Mouse (Mus musculus) mouse trophoblast stem cell (cell line): ENCODE data around the gene Cnih3.

Experiments used
- in situ Hi-C, 2 experiments: fragments of 300-500 bp; cut with MseI, MboI; formaldehyde crosslinking; loops; 2 replicates in 1 of 2; 3 replicates in 1 of 2; pipeline ENCODE4 v1.15.1; 2025

Cnih3 gene

DNA sequence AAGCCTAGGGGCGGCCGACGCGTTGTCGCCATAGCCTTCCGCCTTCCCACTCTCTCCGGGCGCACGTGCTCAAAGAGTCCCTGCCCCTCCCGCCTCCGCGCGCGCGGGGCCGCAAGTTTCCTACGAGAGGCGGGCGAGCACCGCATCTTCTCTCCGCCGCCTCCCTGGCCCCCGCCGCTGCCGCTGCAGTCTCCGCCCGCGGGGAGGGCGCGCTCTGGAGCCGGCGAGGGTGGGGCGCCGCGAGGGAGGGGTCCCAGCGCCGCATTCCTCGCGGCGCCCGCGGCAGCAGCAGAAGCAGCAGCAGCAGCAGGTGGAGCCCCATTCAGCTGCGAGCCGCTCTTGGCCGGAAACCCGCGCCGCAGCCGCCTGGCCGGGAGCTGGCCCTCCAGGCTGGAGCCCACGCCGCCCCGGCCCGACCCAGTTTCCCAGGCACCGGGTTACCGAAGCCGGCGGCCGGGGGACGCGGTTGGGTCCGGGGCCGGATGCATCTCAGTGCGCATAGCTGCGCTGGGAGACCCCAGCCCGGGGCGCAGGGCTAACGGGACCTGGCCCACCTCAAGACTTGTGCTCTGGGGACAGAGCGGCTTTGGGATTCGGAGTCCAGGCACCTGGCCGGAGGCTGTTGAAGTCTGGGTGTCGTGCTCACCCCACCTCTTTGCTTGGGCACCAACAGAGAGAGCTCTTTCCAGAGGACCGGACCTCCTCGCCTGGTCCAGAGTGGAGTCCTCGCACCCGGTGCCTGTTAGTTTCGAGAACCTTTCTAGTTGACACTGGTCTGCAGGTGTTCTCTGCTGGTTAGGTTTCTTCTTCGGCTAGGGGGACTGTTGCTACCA is at the start of gene Cnih3:
Gene Cnih3 (plus strand): TSS at position 262 of the 833 bp plus-strand sequence.
- in situ Hi-C loops: no loop called here

DNA sequence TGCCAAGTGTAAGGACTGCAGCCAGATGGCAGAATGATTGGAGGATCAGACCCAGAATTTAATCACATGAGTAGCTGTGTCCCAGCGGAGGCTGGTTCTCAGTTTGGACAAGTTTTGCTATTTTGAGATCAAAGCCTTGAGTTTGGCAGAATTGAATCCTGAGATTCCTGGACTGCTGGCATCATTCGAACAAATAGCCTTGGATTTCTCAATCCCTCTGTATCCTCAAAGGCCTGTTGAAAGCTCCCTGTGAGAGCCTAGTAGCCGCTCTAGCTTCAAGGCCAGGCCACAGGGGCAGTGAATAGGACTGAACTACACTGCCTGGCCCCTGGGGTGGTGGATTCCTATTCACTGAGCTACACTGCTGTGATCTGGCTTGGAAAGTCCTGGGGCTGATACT is 44.4 kb upstream of the Cnih3 start:
- in situ Hi-C loops: no loop called here

DNA sequence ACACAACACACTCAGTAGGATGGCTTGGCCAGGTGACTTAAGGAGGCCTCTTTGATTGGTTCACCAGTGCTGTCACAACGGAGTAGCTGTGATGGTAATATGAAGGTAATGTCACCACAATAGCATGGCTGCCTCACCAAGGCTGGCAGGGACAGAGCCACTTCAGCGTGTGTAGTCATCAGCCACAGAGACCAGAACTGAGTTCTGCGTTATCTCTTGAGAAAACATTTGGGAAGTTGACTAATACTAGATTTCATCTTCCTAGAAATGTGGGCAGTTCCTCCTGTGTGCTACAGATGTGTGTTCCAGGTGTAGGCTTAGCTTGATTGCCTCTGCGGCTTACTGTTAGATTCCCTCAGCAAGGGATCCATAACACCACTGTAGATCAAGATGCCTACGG is 41.7 kb upstream of the Cnih3 start:
- in situ Hi-C loops: no loop called here

DNA sequence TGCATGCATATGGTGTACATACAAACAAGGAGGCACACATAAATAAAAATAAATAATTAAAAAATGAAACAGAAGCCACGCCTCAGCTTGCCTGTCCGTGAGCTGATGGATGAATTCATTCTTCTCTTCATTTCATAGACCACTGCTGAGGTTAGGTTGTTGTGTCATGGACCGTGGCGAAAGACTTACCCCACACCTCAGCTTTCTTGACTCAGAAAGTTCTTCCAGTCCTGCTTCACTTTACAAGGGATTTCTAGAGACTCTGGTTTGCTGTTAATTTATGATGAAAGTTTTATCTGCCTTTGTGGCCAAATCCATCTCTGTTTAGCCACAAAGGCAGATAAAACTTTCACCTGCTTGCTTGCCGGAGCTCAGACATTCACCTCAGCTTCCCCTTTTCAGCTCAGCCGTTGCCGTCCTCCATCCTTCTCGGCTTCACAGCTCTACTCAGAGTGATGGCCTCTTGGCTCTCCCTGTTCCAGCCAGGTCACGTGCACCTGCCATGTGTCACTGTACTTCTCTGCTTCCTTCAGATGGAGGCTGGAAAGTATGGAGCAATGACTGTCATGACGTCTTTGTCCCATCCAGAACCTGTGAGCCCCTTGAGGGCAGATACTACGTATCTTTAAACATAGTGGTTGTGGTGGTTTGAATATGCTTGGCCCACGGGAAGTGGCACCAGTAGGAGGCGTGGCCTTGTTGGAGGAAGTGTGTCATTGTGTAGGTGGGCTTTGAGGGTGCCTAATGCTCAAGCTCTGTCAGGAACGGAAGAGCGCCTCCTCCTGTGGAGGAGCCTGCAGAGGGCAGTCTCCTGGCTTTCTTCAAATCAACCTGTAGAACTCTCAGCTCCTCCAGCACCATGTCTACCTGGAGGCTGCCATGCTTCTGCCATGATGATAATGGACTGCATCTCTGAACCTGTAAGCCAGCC is 40.0 kb upstream of the Cnih3 start:
- in situ Hi-C loops: no loop called here

DNA sequence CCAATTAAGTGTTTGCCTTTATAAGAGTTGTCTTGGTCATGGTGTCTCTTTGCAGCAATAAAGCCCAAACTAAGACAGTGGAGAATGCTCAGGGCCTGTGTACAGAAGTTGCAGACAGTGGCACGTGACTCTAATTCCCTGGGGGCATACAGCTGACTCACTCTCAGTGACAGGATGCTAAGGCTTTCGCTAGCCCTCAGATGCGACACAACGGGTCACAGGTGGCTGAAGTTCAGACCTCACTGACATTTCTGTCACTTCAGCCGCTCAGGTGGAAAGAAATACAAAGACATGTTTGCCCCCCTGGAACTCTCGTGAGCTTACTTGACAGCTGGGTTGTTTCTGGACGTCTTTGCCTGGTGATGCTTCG is 39.4 kb upstream of the Cnih3 start:
- in situ Hi-C loops: no loop called here

DNA sequence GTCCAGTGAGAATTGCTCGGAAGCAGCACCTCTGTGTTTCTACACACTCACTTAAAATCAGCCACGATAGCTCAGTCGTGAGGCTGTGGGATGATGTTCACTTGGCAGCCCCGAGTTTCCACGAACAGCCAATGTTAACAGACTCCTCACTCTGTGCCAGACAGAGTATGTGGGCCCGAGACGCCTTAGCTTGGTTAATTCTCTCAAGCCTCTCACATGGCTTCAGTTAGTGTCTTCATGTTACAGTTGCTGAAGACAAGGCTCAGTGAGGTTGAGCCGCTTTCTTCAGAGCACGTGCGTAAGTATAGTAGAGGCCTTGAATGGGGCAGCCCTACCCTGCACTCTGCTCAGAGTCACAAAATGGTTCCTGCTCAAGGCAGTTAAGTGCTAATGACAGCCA is 38.1 kb upstream of the Cnih3 start:
- in situ Hi-C loops: no loop called here

DNA sequence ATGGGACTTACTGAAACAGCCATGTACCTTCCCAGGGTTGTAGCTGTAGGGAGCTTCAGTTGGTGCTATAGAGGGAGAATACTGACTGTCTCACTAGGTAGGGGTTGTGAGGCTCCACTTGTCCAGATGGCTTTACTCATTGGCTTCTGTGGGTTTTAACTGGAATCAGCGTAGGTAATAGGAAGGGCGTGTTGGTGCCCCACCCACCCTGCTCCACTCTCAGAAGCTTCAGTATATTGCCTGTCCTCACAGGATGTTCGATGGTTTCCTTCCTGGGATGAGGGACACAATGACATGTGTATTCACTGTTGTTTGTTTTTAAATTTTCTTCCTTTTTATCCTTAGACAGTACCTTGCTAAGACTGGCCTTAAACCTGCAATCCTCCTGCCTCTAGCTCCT is 37.1 kb upstream of the Cnih3 start:
- in situ Hi-C loops: no loop called here

DNA sequence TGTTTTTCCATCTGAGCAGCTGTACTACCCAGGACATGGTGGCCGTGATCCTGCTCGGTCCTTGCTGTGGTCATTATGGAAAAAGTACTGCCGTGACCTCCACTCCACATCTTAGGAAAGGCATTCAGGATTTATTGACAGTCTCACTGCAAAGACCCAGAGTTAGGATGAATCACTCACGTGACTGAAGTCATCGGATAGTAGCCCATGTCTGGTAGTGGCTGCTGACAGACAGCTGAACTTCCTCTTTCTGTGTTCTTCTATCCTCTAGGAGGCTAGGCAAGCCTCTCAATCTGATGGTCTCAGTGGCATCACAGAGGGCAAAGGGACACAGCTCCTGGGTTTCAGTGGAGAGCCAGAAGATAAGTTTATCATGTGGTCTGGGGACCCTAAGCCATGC is 35.9 kb upstream of the Cnih3 start:
- in situ Hi-C loops: no loop called here

DNA sequence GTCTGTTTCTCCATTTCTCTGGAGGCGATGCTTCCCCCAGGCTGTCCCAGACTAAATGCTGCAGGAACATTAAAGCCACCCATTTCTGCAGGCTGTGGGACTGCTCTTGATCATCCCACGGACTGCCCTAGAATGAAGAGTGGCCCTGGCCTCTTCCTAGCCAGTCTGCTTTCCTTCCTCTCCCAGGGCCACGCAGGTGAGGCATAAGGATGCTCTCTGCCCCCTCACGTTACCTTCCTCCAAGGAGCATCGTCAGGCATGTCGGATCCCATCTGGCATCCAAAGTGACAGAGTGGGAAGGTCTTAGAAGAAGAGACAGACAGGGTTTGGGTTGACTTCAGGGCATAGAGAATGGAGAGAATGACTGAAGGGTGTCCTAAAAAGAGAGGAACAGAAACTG is 33.0 kb upstream of the Cnih3 start:
- in situ Hi-C loops: no loop called here

DNA sequence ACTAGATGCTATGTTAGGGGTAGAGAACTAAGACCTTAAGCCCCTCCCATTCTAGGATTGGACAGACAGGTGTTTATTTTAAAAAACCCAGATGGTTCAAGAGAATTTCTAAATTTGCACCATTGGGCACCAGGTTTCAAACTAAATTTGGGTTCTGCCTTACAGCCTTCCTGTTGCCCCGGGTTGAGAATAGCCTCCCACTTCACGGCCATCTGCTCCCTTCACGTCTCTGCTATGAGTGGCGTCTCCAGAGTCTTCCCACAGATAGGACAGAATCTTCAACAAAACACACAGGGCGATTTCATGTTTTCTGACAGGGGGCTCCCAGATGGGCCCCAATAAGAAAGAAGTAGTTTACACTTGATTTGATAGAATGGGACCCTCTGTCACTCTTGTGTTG is 31.3 kb upstream of the Cnih3 start:
- in situ Hi-C loops: no loop called here

DNA sequence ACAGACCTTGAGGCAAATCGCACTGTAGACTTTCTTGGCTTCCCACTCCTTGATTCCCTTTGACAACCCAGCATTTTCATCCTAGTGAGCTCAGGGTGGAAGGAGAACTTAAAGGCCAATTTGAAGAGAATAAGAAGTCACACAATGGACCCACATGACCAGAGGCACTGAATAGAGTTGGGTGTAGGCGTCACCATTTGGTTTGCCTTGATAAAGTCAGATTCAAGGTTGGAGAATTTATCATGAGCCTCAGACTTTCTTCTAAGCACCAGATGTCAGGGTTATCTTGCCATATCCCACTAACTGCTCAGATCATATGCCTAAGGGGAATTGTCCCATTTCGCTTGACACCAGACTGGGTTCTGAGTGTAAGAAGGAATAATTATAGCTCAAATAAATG is 29.3 kb upstream of the Cnih3 start:
- in situ Hi-C loops: no loop called here

DNA sequence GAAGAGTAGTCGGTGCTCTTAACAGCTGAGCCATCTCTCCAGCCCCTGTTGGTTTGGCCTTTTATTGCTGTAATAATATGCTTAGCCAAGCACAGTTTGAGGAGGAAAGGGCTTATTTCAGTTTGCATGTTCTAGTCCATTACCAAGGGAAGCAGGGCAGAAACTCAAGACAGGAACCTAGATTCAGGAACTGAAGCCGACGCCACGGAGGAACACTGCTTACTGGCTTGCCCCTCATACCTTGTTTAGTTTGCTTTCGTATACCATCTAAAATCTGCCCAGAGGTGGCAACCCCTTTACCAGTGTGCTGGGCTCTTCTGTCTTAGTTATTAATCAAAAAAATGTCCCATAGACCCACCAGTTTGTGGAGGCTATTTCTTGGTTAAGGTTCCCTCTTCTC is 25.3 kb upstream of the Cnih3 start:
- in situ Hi-C loops: no loop called here

DNA sequence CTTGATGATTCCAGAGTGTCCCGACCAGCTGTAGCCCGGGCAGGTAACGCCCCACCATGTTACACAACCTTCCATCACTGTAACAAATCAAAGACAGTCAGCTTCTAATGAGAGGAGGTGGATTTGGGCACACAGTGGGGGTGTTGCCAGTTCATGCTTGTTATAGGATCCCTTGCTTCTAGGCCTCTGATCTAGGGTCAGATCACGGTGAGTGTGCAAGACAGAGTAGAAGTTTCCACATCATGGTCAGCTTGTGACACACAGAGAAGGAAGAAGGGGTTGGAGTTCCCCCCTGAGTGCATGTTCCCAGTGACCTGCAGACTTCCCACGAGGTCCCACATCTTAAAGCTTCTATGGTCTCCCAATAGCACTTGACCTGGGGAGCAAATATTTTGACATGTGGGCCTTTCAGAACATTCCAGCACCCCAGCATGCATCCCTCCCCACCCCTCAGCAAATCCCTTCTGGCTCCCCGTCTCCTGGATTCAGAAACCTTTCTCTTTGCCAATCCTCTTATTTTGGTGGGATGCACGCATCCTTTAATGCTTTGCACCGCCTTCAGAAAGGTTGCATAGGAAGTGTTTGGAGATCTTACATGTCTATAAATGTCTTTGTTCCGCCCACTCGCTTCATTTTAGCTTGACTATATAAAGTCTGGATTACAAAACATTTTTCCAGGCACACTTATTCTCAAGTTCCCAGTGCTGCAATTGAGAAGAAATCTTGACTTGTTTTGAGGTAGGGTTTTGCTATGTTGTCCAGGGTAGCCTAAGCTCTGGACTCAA is 24.6 kb upstream of the Cnih3 start:
- in situ Hi-C loops: no loop called here

DNA sequence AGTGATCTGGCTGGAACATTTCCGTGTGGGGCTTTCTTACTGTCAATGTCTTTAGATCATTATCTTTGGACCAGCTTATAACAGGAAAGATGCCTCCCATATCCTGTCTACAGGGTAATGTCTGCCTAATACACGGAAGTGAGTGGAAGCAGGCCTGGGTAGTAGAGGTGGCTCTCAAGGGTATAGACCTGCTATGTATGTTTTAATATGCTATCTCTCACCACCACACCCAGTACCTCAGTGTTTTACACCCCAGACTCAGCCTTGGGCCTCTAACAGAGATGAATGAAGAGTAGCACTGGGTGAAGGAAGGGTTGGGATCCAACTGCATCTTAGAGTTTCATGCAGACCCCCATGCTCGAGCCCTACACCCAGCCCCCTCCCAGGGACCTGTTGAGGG is 23.3 kb upstream of the Cnih3 start:
- in situ Hi-C loops: no loop called here

DNA sequence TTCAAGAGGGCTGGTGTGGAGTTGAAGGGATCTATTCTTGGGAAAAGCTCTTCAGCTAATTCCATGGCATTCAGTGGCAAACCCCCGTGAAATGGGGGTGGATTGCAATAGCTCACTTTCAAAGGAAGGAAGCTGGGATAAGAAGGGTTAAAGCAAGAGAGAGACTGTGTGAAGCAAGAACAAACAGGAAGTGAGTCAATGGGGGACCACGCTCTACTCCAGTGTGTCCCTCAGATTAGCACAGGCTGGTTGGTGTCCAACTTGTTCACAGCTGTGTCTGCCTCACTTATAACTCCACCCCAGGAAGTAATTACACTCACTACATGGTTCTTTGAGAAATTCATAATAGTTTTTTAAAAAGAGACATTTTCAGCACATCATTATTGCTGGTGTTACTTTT is 19.8 kb upstream of the Cnih3 start:
- in situ Hi-C loops: no loop called here

DNA sequence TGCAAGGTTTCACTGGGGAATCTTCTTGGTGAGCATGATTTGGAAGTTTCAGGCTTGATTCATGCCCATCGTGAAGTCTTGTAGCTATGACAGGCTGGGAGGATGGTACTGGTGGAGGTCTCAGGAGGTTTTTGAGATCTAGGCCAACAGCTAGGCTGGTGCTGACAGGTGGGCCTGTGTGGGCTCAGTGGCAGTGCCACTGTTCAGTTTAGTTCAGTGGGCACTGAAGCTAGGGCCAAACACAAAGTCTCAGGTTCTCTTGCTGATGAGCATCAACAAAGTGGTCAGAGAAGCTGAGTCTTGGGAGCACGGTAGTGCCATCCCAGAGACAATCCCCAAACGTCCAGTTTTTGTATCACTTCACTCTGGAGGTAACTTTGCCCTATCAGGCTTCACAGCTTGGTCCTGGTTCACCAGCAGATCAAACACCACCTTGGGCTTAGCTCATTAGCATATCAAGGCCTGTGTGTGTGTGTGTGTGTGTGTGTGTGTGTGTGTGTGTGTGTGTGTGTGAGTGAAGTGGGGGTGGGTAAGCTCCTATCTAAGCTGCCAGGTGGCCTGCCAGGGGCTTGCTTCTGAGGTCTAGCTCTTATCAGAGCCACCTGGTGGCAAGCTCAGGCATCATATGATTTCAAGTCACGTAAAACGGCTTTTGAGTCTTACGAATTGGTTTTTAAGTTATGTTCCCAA is 18.0 kb upstream of the Cnih3 start:
- in situ Hi-C loops: no loop called here

DNA sequence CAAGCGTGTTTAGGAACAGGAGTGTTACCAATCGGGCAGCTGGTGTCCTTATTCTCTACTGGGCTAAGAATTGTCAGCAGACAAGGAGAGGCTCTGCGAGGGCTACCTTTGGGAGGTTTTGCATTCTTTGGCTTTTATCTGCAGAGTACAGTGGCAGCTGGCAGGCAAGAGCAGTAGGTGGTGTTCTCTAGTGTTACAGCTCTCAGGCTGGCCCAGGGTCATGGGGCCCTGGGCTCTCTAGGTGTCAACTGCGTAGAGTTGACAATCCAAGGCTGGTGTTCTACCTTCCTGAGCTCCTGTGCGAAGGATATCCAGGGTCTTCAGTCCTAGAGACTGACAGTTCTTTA is 17.4 kb upstream of the Cnih3 start:
- in situ Hi-C loops: no loop called here

DNA sequence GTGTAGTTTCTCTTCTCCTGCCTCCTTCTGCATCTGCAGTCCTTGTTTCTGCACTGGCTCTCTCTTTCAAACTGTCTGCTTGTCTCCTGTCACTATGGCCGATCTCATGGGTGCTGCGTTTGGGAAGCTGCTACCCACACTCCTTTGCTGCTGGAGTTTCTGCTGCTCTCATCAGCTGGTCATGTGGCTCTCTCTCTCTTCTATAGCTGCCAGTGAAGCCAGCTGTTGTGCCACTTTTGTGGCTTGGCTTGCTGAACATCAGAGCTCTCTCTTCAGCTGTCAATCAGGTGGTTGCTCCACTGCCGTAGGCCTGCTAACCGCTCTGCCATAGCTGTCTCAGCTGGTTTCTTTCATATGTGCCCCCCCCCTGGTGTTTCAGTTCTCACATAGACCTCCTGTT is 17.0 kb upstream of the Cnih3 start:
- in situ Hi-C loops: no loop called here

DNA sequence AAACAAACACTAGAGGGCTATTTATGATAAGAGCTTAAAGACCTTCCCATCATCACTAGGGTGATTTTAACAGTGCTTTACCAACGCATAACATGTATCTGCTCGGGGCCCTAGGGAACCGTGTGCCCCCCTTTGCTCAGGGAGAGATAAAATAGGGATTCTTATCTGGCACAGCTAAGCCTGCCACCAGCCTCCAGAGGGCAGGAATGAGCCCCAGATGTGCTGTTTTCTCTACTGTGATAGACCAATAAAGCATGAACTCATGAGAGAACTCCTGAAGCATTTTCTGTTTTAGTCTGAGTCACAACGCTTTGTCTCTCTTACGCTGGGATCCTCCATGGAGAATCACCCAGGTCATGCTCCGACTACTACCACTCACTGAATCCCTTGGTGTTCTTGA is 15.6 kb upstream of the Cnih3 start:
- in situ Hi-C loops: no loop called here

DNA sequence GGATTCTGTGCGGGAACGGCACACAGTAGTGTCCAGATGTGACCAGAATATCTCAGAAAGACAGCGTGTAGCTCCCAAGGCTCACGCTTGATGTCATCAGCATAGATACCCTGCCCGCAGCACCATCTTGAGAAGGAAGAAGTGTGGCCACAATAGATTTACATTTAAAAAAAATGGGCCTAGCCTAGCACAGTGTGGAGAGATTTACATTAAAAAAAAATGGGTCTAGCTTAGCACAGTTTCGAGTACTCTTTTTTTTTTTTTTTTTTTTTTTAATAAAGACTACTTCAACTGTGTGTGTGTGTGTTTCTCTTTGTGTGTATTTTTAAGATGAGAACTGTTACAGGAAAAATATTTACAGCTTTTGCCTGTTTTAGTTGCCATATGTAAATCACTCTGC is 13.3 kb upstream of the Cnih3 start:
- in situ Hi-C loops: no loop called here

DNA sequence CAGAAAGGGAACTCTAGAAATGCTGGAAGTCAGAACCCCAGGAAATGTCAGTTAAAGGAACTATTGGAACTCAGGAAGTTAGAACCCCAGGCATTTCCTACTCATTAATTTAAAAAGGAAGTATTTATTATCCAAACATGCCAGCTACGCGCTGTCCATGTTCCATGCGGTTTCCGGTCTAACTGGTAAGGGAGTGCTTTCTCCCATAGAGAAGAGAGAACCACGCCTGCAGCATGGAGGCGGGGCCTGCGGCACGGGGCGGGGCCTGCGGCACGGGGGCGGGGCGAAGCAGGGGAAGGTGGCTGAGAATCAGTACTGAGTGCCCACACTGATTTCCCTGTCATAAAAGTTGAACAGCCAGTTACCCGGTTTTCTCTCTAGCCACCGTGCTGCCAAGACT is 6.9 kb upstream of the Cnih3 start:
- in situ Hi-C loops: no loop called here

DNA sequence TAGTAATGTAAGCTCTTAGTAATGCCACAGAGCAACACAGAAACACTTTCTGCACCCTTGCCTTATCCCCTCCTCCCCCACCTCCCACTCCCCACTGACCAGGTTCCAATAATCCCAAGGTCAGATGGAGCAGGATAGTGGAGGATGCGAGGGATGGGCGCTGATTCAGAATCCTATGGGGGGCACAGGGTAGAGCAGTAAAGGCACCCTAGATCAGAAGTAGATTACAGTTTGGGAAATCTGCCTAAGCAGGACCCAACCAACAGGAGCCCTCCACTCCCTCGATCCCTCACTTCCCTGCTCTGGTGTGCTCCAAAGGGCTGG is 423 bp upstream of the Cnih3 start:
- in situ Hi-C loops: no loop called here
